Mouse (Mus musculus) ES-E14 (cell line): ENCODE data around the gene Ranbp3l.

Source experiments
- CHD2 ChIP-seq: IDR thresholded peaks from 2 replicates; pipeline ENCODE4 v1.6.1; 2014; ENCODE audit warnings: mild to moderate bottlenecking, low read depth, low read length, inconsistent platforms
- MAFK ChIP-seq: IDR thresholded peaks from 2 replicates; pipeline ENCODE4 v1.6.1; 2014; ENCODE audit warnings: mild to moderate bottlenecking, low read depth, low read length, inconsistent platforms; ENCODE audit not compliant: insufficient read depth
- ZC3H11A ChIP-seq: IDR thresholded peaks from 2 replicates; pipeline ENCODE4 v1.6.1; 2012; ENCODE audit warnings: low read depth, mild to moderate bottlenecking, inconsistent platforms, low read length, borderline replicate concordance
- ZNF384 ChIP-seq: IDR thresholded peaks from 2 replicates; pipeline ENCODE4 v1.6.1; 2012; ENCODE audit warnings: low read depth, low read length, inconsistent platforms

DNA sequence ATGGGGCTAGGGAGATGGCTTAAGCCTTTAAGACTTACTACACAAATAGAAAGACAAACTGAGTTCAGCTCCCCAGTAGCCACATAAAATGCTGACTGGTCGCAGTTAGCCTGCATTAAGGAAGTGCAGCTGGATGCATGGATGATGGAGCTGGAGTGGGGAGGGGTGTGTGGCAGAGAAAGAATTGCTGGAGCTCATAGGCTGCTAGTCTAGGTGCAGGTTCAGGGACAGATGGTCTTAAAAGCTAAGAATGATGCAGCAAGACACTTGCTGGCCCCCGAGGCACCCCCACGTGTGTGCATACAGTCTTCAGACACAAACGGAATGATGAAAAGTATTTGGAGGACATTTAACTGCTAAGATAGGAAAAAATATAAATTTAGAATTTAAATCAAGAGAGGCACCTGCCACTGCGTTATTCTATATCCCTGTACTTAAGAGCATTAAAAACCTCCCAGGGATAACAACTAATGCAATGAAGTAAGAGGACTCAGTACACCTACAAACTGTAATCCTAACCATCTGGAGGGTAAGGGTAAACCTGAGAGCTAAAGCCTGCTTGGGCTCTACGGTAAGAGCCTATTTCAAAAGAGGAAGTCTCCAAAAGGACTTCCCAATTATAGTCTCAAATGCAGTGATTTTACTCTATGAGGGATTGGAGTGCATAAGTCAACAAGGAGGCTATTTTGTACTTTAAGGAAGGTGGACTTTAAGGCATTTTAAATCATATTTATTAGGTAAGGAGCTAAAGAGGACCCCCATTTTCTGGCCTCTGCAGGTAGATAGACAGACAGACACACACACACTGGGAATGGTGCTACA lies 143.0 kb downstream of the Ranbp3l start:
- TF ChIP-seq ZC3H11A: no peak
- TF ChIP-seq MAFK: no peak
- TF ChIP-seq ZNF384: no peak
- TF ChIP-seq CHD2: no peak
